21 mouse cellular contexts compared by ENCODE assay signal in genomic region chr7:84684675-84685074, GRCm38 (mm10). TPM values are rescaled to one million over a fixed set of nuclear protein-coding genes. Genes with fewer than 3 reads are reported as not detected.
DNase-seq lines count a peak whose midpoint lies in the region; ATAC-seq and TF ChIP-seq lines count a peak whose summit lies in the region.
"Had no signal": no experiment of that assay in that cellular context is flagged by ENCODE, and none has a peak within 500 bp of the region (broad histone marks: within the 10 kb centered on the region; RNA-seq: fewer than 3 reads in every experiment).

No protein-coding gene starts in this region.

- no peak for ATAC-seq in liver, embryonic 12.5 days
- ATAC-seq in liver, embryonic 14.5 days (ENCODE audit: insufficient read depth): no peak
- no peak for ATAC-seq in liver, embryonic 11.5 days (replicated peaks; ENCODE audit: low FRiP score)
- ATAC-seq: activated CD4-positive, CD25-positive, alpha-beta regulatory T cell, adult 4 months; forebrain, embryonic 13.5 days; forebrain, embryonic 15.5 days; Patski had no signal

- H3K27me3 ChIP-seq in liver, adult 2 months (ENCODE audit: control insufficient read depth, insufficient read depth, low read length): no peaks in the 10 kb centered on the region
- H3K27me3 ChIP-seq in liver, embryonic 12.5 days (replicated peaks): no peaks in the 10 kb centered on the region
- H3K27me3 ChIP-seq in liver, embryonic 14.5 days (ENCODE audit: control insufficient read depth, insufficient read depth, low read length): no peaks in the 10 kb centered on the region
- no peaks in the 10 kb centered on the region for H3K27me3 ChIP-seq in liver, embryonic 11.5 days (replicated peaks; ENCODE audit: control insufficient read depth, insufficient read depth, low read length)
- H3K27me3 ChIP-seq: embryonic facial prominence, embryonic 12.5 days; forebrain, embryonic 13.5 days; forebrain, embryonic 15.5 days; Patski had no signal

- no peak for TF ChIP-seq EP300 in liver, embryonic 14.5 days (IDR thresholded peaks at IDR 0.05; ENCODE audit: low read depth)

- H3K9ac ChIP-seq in liver, adult 2 months (ENCODE audit: low read depth, low read length): no peak overlapping the region
- no peak overlapping the region for H3K9ac ChIP-seq in liver, embryonic 12.5 days
- H3K9ac ChIP-seq in liver, embryonic 14.5 days (replicated peaks): no peak overlapping the region
- H3K9ac ChIP-seq in liver, embryonic 11.5 days (ENCODE audit: low read depth, low read length): no peak overlapping the region
- H3K9ac ChIP-seq: embryonic facial prominence, embryonic 12.5 days; forebrain, embryonic 13.5 days; forebrain, embryonic 15.5 days had no signal

- no peak overlapping the region for H3K4me2 ChIP-seq in liver, embryonic 12.5 days
- H3K4me2 ChIP-seq in liver, embryonic 14.5 days (ENCODE audit: low read depth): no peak overlapping the region
- H3K4me2 ChIP-seq in liver, embryonic 11.5 days: no peak overlapping the region
- H3K4me2 ChIP-seq: embryonic facial prominence, embryonic 12.5 days; forebrain, embryonic 13.5 days; forebrain, embryonic 15.5 days had no signal

- peak overlapping the region; percentile 41 for H3K27ac ChIP-seq in liver, adult 2 months (replicated peaks; ENCODE audit: insufficient read depth, low read depth, low read length)
- no peak overlapping the region for H3K27ac ChIP-seq in liver, embryonic 12.5 days
- peak overlapping the region; percentile 13; the same call in 1 of the 2 replicates for H3K27ac ChIP-seq in liver, embryonic 14.5 days
- H3K27ac ChIP-seq in liver, embryonic 11.5 days (ENCODE audit: low read depth, low read length): no peak overlapping the region
- H3K27ac ChIP-seq: embryonic facial prominence, embryonic 10.5 days; embryonic facial prominence, embryonic 12.5 days; forebrain, embryonic 13.5 days; forebrain, embryonic 15.5 days had no signal

- H3K9me3 ChIP-seq in liver, embryonic 12.5 days (replicated peaks): no peaks in the 10 kb centered on the region
- H3K9me3 ChIP-seq in liver, embryonic 14.5 days (ENCODE audit: control insufficient read depth, low read length): no peaks in the 10 kb centered on the region
- no peaks in the 10 kb centered on the region for H3K9me3 ChIP-seq in liver, embryonic 11.5 days (ENCODE audit: control insufficient read depth, low read length)
- H3K9me3 ChIP-seq: embryonic facial prominence, embryonic 10.5 days; embryonic facial prominence, embryonic 12.5 days; forebrain, embryonic 13.5 days; forebrain, embryonic 15.5 days had no signal

- DNase-seq in liver, adult 2 months (ENCODE audit: extremely low read depth, low read depth, low spot score): peak; percentile 59
- DNase-seq in liver, embryonic 14.5 days (ENCODE audit: low read depth in 3 of 3, low spot score in 3 of 3): no peak
- DNase-seq in liver, embryonic 11.5 days (ENCODE audit: low spot score): no peak
- DNase-seq in NIH3T3 (ENCODE audit: low read depth): peak; percentile 12
- DNase-seq in induced T-regulatory cell, adult 2 months (ENCODE audit: low read depth): peak; percentile 38
- DNase-seq in kidney, postnatal 10 days: no peak
- DNase-seq: adrenal gland, adult 8-10 months; adrenal gland, postnatal 14 days; adrenal gland, postnatal 36 days; cerebellum, adult 11-12 months; cerebellum, adult 2 months; cerebellum, adult 9-10 months; cerebellum, postnatal 10 days; cerebellum, postnatal 25 days had no signal

- H3K4me1 ChIP-seq in liver, adult 2 months (ENCODE audit: control insufficient read depth, insufficient read depth, low read length): peaks cover 26% of the 10 kb centered on the region
- H3K4me1 ChIP-seq in liver, embryonic 12.5 days: peaks cover 77% of the 10 kb centered on the region
- peaks cover 40 to 50% of the 10 kb centered on the region in 2 experiments for H3K4me1 ChIP-seq in liver, embryonic 14.5 days (replicated peaks; ENCODE audit: control insufficient read depth in 2 of 2, insufficient read depth in 2 of 2, low read length in 1 of 2)
- H3K4me1 ChIP-seq in liver, embryonic 11.5 days (replicated peaks; ENCODE audit: control insufficient read depth, insufficient read depth, low read length): peaks cover 27% of the 10 kb centered on the region

- no peaks in the 10 kb centered on the region for H3K36me3 ChIP-seq in liver, adult 2 months (ENCODE audit: control insufficient read depth, insufficient read depth, low read length)
- no peaks in the 10 kb centered on the region for H3K36me3 ChIP-seq in liver, embryonic 12.5 days
- no peaks in the 10 kb centered on the region for H3K36me3 ChIP-seq in liver, embryonic 14.5 days (replicated peaks; ENCODE audit: control insufficient read depth, insufficient read depth, low read depth)
- no peaks in the 10 kb centered on the region for H3K36me3 ChIP-seq in liver, embryonic 11.5 days (ENCODE audit: control insufficient read depth, insufficient read depth, low read length)
- H3K36me3 ChIP-seq: embryonic facial prominence, embryonic 10.5 days; embryonic facial prominence, embryonic 12.5 days; forebrain, embryonic 15.5 days had no signal

- H3K4me3 ChIP-seq in liver, adult 2 months (ENCODE audit: insufficient read depth, low read depth, low read length): no peak overlapping the region
- no peak overlapping the region for H3K4me3 ChIP-seq in liver, embryonic 12.5 days
- H3K4me3 ChIP-seq in liver, embryonic 14.5 days (ENCODE audit: insufficient read depth in 1 of 2, low read depth in 2 of 2, low read length in 2 of 2): no peak overlapping the region
- no peak overlapping the region for H3K4me3 ChIP-seq in liver, embryonic 11.5 days (ENCODE audit: low read depth, low read length)
- H3K4me3 ChIP-seq: embryonic facial prominence, embryonic 10.5 days; embryonic facial prominence, embryonic 12.5 days; forebrain, embryonic 13.5 days; forebrain, embryonic 15.5 days had no signal

- TF ChIP-seq POLR2A in liver, adult 2 months (IDR thresholded peaks at IDR 0.05; ENCODE audit: extremely low read depth, insufficient read depth, low read length): no peak

- peaks cover 24% of the 10 kb centered on the region; the same call in 1 of the 2 replicates for H3K79me2 ChIP-seq in liver, adult 2 months (ENCODE audit: control insufficient read depth, insufficient read depth, low read length)

- 40% methylated on average over 1 of the region's 1 CpGs for WGBS in liver, adult 2 months
- 90% methylated on average over 1 of the region's 1 CpGs for WGBS in liver, embryonic 12.5 days (ENCODE audit: insufficient replicate concordance)
- WGBS in liver, embryonic 14.5 days (ENCODE audit: insufficient replicate concordance): 81% methylated on average over 1 of the region's 1 CpGs
- WGBS in liver, embryonic 11.5 days: 97% methylated on average over 1 of the region's 1 CpGs

- no peak for TF ChIP-seq CTCF in liver, adult 2 months (IDR thresholded peaks at IDR 0.05; ENCODE audit: low read depth, low read length)
- no peak for TF ChIP-seq CTCF in liver, embryonic 14.5 days (IDR thresholded peaks at IDR 0.05; ENCODE audit: low read depth)

RNA-seq across cellular contexts. Expression of gene Zfand6, which starts 5.1 kb away (rescaled TPM):
- total RNA-seq in liver, adult 2 months (2014; rRNA removed): 130 and 134 TPM in 2 replicates
- 77.2 and 94.2 TPM in 2 replicates for polyA plus RNA-seq in liver, adult 2 months (2012; rRNA removed)
- 125 and 126 TPM in 2 replicates for polyA plus RNA-seq in liver, embryonic 12.5 days (2016; fragmentation: Nextera tagmentation; extraction: Ambion mirVana)
- 46.6 and 75.5 TPM in 2 replicates for polyA plus RNA-seq in liver, embryonic 14.5 days (2012; rRNA removed)
- polyA plus RNA-seq in liver, embryonic 14.5 days (2014; fragmentation: Nextera tagmentation; extraction: Ambion mirVana): 125 and 137 TPM in 2 replicates
- polyA plus RNA-seq in liver, embryonic 11.5 days (2014; fragmentation: Nextera tagmentation; extraction: Ambion mirVana): 123 and 126 TPM in 2 replicates

Comparison
In these comparisons a context has a peak if more than half of its experiments do, and no peak if none do; other contexts are left out.
1. DNase-seq: peak in liver, adult 2 months (single experiment), NIH3T3 (single experiment) and induced T-regulatory cell, adult 2 months (single experiment); none in liver, embryonic 14.5 days (0 of 3), liver, embryonic 11.5 days (single experiment) and kidney, postnatal 10 days (single experiment).
2. H3K27ac ChIP-seq: peak in liver, adult 2 months (single experiment) and liver, embryonic 14.5 days (single experiment); none in liver, embryonic 12.5 days (single experiment) and liver, embryonic 11.5 days (single experiment).